In genomic region chr12:72976718-72977117, GRCm38 (mm10) we compare ENCODE assay signal across 7 mouse cellular contexts. TPM values are rescaled to one million over a fixed set of nuclear protein-coding genes. Genes with fewer than 3 reads are reported as not detected.
DNase-seq lines count a peak whose midpoint lies in the region; ATAC-seq lines count a peak whose summit lies in the region.

No protein-coding gene starts in this region.

- H3K4me1 ChIP-seq in limb, embryonic 10.5 days, result peaks cover 21% of the 10 kb centered on the region
- H3K4me1 ChIP-seq in midbrain, embryonic 13.5 days (replicated peaks), result 0 out of 2 replicates have a peak, but pooled peaks cover 3% of the 10 kb centered on the region

- no peak overlapping the region; the same call in 1 of the 2 replicates for H3K27ac ChIP-seq in limb, embryonic 10.5 days
- H3K27ac ChIP-seq in midbrain, embryonic 13.5 days, result no peak overlapping the region

- no peaks in the 10 kb centered on the region for H3K36me3 ChIP-seq in limb, embryonic 10.5 days
- no peaks in the 10 kb centered on the region for H3K36me3 ChIP-seq in midbrain, embryonic 13.5 days

- H3K9me3 ChIP-seq in limb, embryonic 10.5 days (replicated peaks), result no peaks in the 10 kb centered on the region
- no peaks in the 10 kb centered on the region for H3K9me3 ChIP-seq in midbrain, embryonic 13.5 days

- peak overlapping the region; percentile 37 for H3K4me3 ChIP-seq in limb, embryonic 10.5 days
- peak overlapping the region; percentile 8; the same call in 1 of the 2 replicates for H3K4me3 ChIP-seq in midbrain, embryonic 13.5 days (replicated peaks)

- H3K9ac ChIP-seq in midbrain, embryonic 13.5 days (replicated peaks), result no peak overlapping the region

- ATAC-seq in midbrain, embryonic 13.5 days, result peak; percentile 67; the same call in 1 of the 2 replicates

- peak; percentile 48 to 62 for DNase-seq in adrenal gland, adult 18-20 months (ENCODE audit: low spot score in 2 of 2)
- peak; percentile 71 for DNase-seq in embryo, embryonic 11.5 days (ENCODE audit: low read depth, low spot score)
- DNase-seq in heart, adult 11 months, result peak; percentile 97
- DNase-seq in kidney, adult 11 months, result peak; percentile 40
- peak; percentile 83 for DNase-seq in limb, embryonic 10.5 days (ENCODE audit: low spot score)
- DNase-seq in spleen, adult 12 weeks (ENCODE audit: low spot score), result peak; percentile 2

- H3K4me2 ChIP-seq in midbrain, embryonic 13.5 days (replicated peaks), result peak overlapping the region; percentile 37

- H3K27me3 ChIP-seq in limb, embryonic 10.5 days (ENCODE audit: low read depth, poor library complexity, severe bottlenecking), result peaks cover 30% of the 10 kb centered on the region; the same call in 1 of the 2 replicates
- peaks cover 82% of the 10 kb centered on the region for H3K27me3 ChIP-seq in midbrain, embryonic 13.5 days

- 2% methylated on average over 12 of the region's 12 CpGs for WGBS in limb, embryonic 10.5 days
- 2% methylated on average over 12 of the region's 12 CpGs for WGBS in midbrain, embryonic 13.5 days

RNA-seq across cellular contexts. Expression of gene 4930447C04Rik, which starts 36.1 kb away (rescaled TPM):
- 1 to 10 TPM in 1 of 2 experiments, not detected in 1; 1.0 TPM for total RNA-seq in adrenal gland, adult 18-20 months (2021)
- polyA plus RNA-seq in limb, embryonic 10.5 days (2016; fragmentation: Nextera tagmentation; extraction: Ambion mirVana), result 2.2 and 4.0 TPM in 2 replicates
- 2.3 and 3.2 TPM in 2 replicates for polyA plus RNA-seq in midbrain, embryonic 13.5 days (2015; fragmentation: Nextera tagmentation; extraction: Ambion mirVana)

RNA-seq across cellular contexts. Expression of gene Six6, which starts 37.0 kb away (rescaled TPM):
- total RNA-seq in adrenal gland, adult 18-20 months (2021), result not detected
- not detected in 2 replicates for polyA plus RNA-seq in limb, embryonic 10.5 days (2016; fragmentation: Nextera tagmentation; extraction: Ambion mirVana)
- 0.86 and 2.5 TPM in 2 replicates for polyA plus RNA-seq in midbrain, embryonic 13.5 days (2015; fragmentation: Nextera tagmentation; extraction: Ambion mirVana)

Comparison
In these comparisons a context has a peak if more than half of its experiments do, and no peak if none do; other contexts are left out.
1. DNase-seq: peak in every context shown above with its lines; median percentile 97 in heart, adult 11 months; 83 in limb, embryonic 10.5 days; 71 in embryo, embryonic 11.5 days; 55 in adrenal gland, adult 18-20 months; 40 in kidney, adult 11 months; 2 in spleen, adult 12 weeks.